ENCODE assay signal across 8 mouse cellular contexts in the genomic region with DNA sequence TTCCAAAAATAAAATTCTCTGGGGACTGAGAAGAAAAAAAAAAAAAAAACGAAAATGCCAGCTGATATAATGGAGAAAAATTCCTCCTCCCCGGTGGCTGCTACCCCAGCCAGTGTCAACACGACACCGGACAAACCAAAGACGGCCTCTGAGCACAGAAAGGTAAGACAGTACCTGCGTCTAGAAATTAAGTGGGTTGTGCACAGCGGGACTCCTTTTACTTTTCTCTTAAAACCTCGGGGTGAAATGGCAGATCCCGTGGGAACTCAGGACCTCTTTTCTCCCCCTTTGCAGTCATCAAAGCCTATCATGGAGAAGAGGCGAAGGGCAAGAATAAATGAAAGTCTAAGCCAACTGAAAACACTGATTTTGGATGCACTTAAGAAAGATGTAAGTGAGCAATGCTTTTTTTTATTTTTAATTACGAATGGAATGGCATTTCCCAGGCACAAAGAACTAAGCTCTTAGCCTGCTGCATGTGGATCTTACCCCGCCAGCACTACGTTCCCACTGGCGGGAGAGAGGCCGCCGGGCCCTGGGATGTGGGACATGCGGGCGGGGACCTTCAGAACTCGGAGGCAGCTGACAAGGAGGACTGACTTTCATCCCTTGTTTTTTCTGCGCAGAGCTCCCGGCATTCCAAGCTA. TPM values are rescaled to one million over a fixed set of nuclear protein-coding genes. Genes with fewer than 3 reads are reported as not detected.
DNase-seq lines count a peak whose midpoint lies in the region; ATAC-seq and TF ChIP-seq lines count a peak whose summit lies in the region.

No protein-coding gene starts in this region.

- TF ChIP-seq CTCF in brain, embryonic 14.5 days (IDR thresholded peaks at IDR 0.05; ENCODE audit: borderline replicate concordance, extremely low read depth, insufficient read depth, insufficient read length): no peak

- peak overlapping the region; percentile 71 for H3K4me3 ChIP-seq in heart, embryonic 13.5 days
- H3K4me3 ChIP-seq in limb, embryonic 15.5 days: peak overlapping the region; percentile 65

- DNase-seq in kidney, adult 9 months: peak; percentile 44
- DNase-seq in kidney, adult 8-10 months: no peak
- DNase-seq in brain, embryonic 14.5 days (ENCODE audit: low read depth): peak; percentile 44
- DNase-seq in retina, embryonic 14.5 days (ENCODE audit: low spot score): peak; percentile 67
- no peak for DNase-seq in right cerebral cortex, adult 2 months (ENCODE audit: low spot score in 2 of 2)

- TF ChIP-seq POLR2A in brain, embryonic 14.5 days (IDR thresholded peaks at IDR 0.05; ENCODE audit: borderline replicate concordance, extremely low read depth, insufficient read depth, insufficient read length, poor library complexity, severe bottlenecking): no peak

- H3K36me3 ChIP-seq in heart, embryonic 13.5 days: no peaks in the 10 kb centered on the region
- no peaks in the 10 kb centered on the region for H3K36me3 ChIP-seq in limb, embryonic 15.5 days

- no peaks in the 10 kb centered on the region for H3K9me3 ChIP-seq in heart, embryonic 13.5 days
- no peaks in the 10 kb centered on the region for H3K9me3 ChIP-seq in limb, embryonic 15.5 days

- no peak for ATAC-seq in heart, embryonic 13.5 days (ENCODE audit: extremely low read depth, insufficient number of reproducible peaks, low FRiP score, low TSS enrichment)
- no peak for ATAC-seq in limb, embryonic 15.5 days (ENCODE audit: insufficient number of reproducible peaks, low FRiP score, low TSS enrichment, low read depth)
- no peak for ATAC-seq in activated CD4-positive, CD25-positive, alpha-beta regulatory T cell, adult 4 months

- H3K4me2 ChIP-seq in heart, embryonic 13.5 days: peak overlapping the region; percentile 89
- H3K4me2 ChIP-seq in limb, embryonic 15.5 days: peak overlapping the region; percentile 90

- no peaks in the 10 kb centered on the region; the same call in 1 of the 2 replicates for H3K27me3 ChIP-seq in heart, embryonic 13.5 days (replicated peaks)
- H3K27me3 ChIP-seq in limb, embryonic 15.5 days: no peaks in the 10 kb centered on the region

- WGBS in heart, embryonic 13.5 days: under 1% methylated on average over 21 of the region's 21 CpGs
- under 1% methylated on average over 21 of the region's 21 CpGs for WGBS in limb, embryonic 15.5 days

- peak overlapping the region; percentile 88 for H3K9ac ChIP-seq in heart, embryonic 13.5 days
- peak overlapping the region; percentile 53 for H3K9ac ChIP-seq in limb, embryonic 15.5 days

- H3K4me1 ChIP-seq in heart, embryonic 13.5 days: peaks cover 57% of the 10 kb centered on the region
- peaks cover 56% of the 10 kb centered on the region for H3K4me1 ChIP-seq in limb, embryonic 15.5 days

- peak overlapping the region; percentile 99 for H3K27ac ChIP-seq in heart, embryonic 13.5 days (replicated peaks)
- H3K27ac ChIP-seq in limb, embryonic 15.5 days: peak overlapping the region; percentile 98

RNA-seq across cellular contexts. Expression of gene Hes1, which starts 1.5 kb away (rescaled TPM):
- polyA plus RNA-seq in brain, embryonic 14.5 days (2012; rRNA removed): 44.6 and 58.9 TPM in 2 replicates
- 19.9 and 21.4 TPM in 2 replicates for polyA plus RNA-seq in heart, embryonic 13.5 days (2015; fragmentation: Nextera tagmentation; extraction: Ambion mirVana)
- polyA plus RNA-seq in limb, embryonic 15.5 days (2015; fragmentation: Nextera tagmentation; extraction: Ambion mirVana): 55.3 and 60.5 TPM in 2 replicates
- polyA plus RNA-seq in activated CD4-positive, CD25-positive, alpha-beta regulatory T cell, adult 4 months (2017; shearing (Covaris generic)): not detected

Comparison
In these comparisons a context has a peak if more than half of its experiments do, and no peak if none do; other contexts are left out.
1. DNase-seq: peak in kidney, adult 9 months (single experiment), brain, embryonic 14.5 days (single experiment) and retina, embryonic 14.5 days (single experiment); none in kidney, adult 8-10 months (0 of 2) and right cerebral cortex, adult 2 months (0 of 2).
2. RNA of gene Hes1, which starts 1.5 kb away (polyA plus RNA-seq): 55.3 to 60.5 TPM in limb, embryonic 15.5 days, 44.6 to 58.9 TPM in brain, embryonic 14.5 days and 19.9 to 21.4 TPM in heart, embryonic 13.5 days; not detected in activated CD4-positive, CD25-positive, alpha-beta regulatory T cell, adult 4 months; every median in the first group is over 10 times any median in the second.